Mouse (Mus musculus) forebrain, embryonic 13.5 days (tissue): ENCODE data around the gene Map7d2. TPM values are rescaled to one million over a fixed set of nuclear protein-coding genes. Genes with fewer than 3 reads are reported as not detected.
"Not testable (repeated sequence)": the region's sequence is repeated elsewhere in the genome, so short reads cannot be mapped to it uniquely, and the experiment has no call there.

Source experiments
- ATAC-seq: fragments of 200-750 bp; cut with Nextera tagmentation; 2 replicates; pipeline ENCODE4 v1.8.0; 2017
- H3K27ac ChIP-seq: fragments of 300-500 bp; sonication (generic); 2 replicates; pipeline ENCODE4 v1.5.1; 2015; ENCODE audit warnings: inconsistent platforms, mild to moderate bottlenecking, moderate library complexity
- H3K27me3 ChIP-seq: fragments of 300-500 bp; sonication (generic); 2 replicates; pipeline ENCODE4 v1.6.1; 2015; ENCODE audit warnings: mild to moderate bottlenecking, inconsistent platforms
- H3K36me3 ChIP-seq: fragments of 300-500 bp; sonication (generic); 2 replicates; pipeline ENCODE4 v1.6.1; 2015; ENCODE audit warnings: mild to moderate bottlenecking, inconsistent platforms; ENCODE audit not compliant: poor library complexity, severe bottlenecking
- H3K4me1 ChIP-seq: fragments of 300-500 bp; sonication (generic); 2 replicates; pipeline ENCODE4 v1.6.1; 2015; ENCODE audit warnings: inconsistent platforms
- H3K4me2 ChIP-seq: fragments of 300-500 bp; sonication (generic); 2 replicates; pipeline ENCODE4 v1.6.1; 2015; ENCODE audit warnings: inconsistent platforms, mild to moderate bottlenecking, moderate library complexity
- H3K4me3 ChIP-seq: fragments of 300-500 bp; sonication (generic); 2 replicates; pipeline ENCODE4 v1.5.1; 2015; ENCODE audit warnings: mild to moderate bottlenecking, inconsistent platforms
- H3K9ac ChIP-seq: fragments of 300-500 bp; sonication (generic); 2 replicates; pipeline ENCODE4 v1.6.1; 2015; ENCODE audit warnings: mild to moderate bottlenecking, inconsistent platforms
- H3K9me3 ChIP-seq: fragments of 300-500 bp; sonication (generic); replicated peaks from 2 replicates; pipeline ENCODE4 v1.6.1; 2016; ENCODE audit warnings: inconsistent platforms
- WGBS: fragments of 180-500 bp; shearing (Covaris S2); methylation state at CpG from one replicate; pipeline ENCODE4 v1.1.7; 2015; 5-methylcytosine and 5-hydroxymethylcytosine counted together
- polyA plus RNA-seq: library from polyadenylated mRNA; unstranded; fragments of >200 nt; fragmentation: Nextera tagmentation; extraction: Ambion mirVana; gene quantifications from 2 replicates; pipeline ENCODE4 v1.2.1, GENCODE M21; 2015

Map7d2 gene
- polyA plus RNA-seq, 1 experiment from 2014 or later = 12.2 TPM

GRCm38 (mm10) chrX:159447133-159447532 is 32.8 kb downstream of the Map7d2 start:
- H3K27me3 ChIP-seq = no peaks in the 10 kb centered on the region
- no peak overlapping the region for H3K4me3 ChIP-seq
- H3K9ac ChIP-seq = no peak overlapping the region
- no peaks in the 10 kb centered on the region for H3K9me3 ChIP-seq
- H3K4me2 ChIP-seq = no peak overlapping the region
- H3K36me3 ChIP-seq = no peaks in the 10 kb centered on the region
- no peak overlapping the region for H3K27ac ChIP-seq
- no peak for ATAC-seq
- H3K4me1 ChIP-seq = no peaks in the 10 kb centered on the region
- WGBS = 91% methylated on average over 1 of the region's 1 CpGs

DNA sequence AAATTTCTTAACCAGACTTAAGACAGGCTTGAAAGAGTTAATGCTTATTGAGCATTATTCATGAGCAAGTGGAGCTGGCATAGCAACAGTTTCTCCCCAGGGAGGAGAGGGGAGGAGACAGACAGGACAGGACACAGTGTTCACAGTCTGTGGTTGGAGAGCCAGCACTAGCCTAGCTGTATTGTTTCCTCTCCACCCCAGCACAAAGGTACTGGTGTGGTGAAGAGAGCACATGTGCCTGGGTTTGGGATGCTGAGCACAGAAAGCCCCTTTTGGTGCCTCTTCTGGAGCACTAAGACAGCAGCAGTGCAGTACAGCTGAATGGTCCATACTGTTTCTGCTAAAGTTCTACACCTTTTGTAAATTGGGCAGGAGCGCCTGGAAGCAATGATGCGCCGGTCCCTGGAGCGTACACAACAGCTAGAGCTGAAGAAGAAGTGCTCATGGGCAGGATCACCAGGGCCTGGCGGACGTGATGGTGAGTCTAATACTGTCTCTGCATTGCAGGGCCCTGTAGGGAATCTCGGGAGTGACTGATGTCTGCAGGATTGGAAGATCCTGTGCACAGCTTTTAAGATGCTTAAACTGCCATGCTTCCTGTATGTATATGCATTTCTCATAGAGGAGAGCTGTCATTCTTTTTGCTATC is 44.8 kb downstream of the Map7d2 start:
- WGBS = 41% methylated on average over 7 of the region's 7 CpGs
- H3K9ac ChIP-seq = 0 out of 2 replicates have a peak overlapping the region, but pooled peaks have one; percentile 37

DNA sequence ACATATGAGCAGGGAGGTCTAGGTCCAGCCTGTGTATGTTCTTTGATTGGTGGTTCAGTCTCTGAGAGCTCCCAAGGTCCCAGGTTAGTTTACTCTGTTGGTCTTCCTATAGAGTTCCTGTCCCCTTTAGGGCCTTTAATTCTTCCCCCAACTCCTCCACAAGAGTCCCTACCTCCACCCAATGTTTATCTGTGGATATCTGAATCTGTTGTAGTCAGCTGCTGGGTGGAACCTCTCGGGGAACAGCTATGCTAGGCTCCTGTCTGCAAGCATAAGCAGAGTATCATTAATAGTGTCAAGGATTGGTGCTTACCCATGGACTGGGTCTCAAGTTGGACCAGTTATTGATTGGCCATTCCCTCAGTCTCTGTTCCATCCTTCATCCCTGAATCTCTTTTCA is 60.4 kb downstream of the Map7d2 start:
- no peak for ATAC-seq

More for the DNA sequence above, 44.8 kb downstream of the Map7d2 start:
- H3K36me3 ChIP-seq = no peaks in the 10 kb centered on the region
- H3K4me3 ChIP-seq = peak overlapping the region; percentile 21
- no peaks in the 10 kb centered on the region for H3K9me3 ChIP-seq
- H3K4me1 ChIP-seq = no peaks in the 10 kb centered on the region
- H3K27me3 ChIP-seq = no peaks in the 10 kb centered on the region
- H3K4me2 ChIP-seq = peak overlapping the region; percentile 46
- peak; percentile 88 for ATAC-seq
- no peak overlapping the region; the same call in 1 of the 2 replicates for H3K27ac ChIP-seq

GRCm38 (mm10) chrX:159478243-159478940 is 64.0 kb downstream of the Map7d2 start:
- H3K36me3 ChIP-seq = not testable (repeated sequence)

More for the DNA sequence above, 60.4 kb downstream of the Map7d2 start:
- WGBS = 88% methylated on average over 1 of the region's 1 CpGs
- Histone ChIP-seq H3K4me3 (no peak overlapping the region), H3K27ac (no peak overlapping the region), H3K4me2 (no peak overlapping the region), H3K4me1 (no peaks in the 10 kb centered on the region), H3K9ac (no peak overlapping the region), H3K36me3 (no peaks in the 10 kb centered on the region), H3K27me3 (no peaks in the 10 kb centered on the region), H3K9me3 (no peaks in the 10 kb centered on the region)

GRCm38 (mm10) chrX:159484247-159484646 is 69.9 kb downstream of the Map7d2 start:
- ATAC-seq = no peak
- H3K27me3 ChIP-seq = no peaks in the 10 kb centered on the region
- no peak overlapping the region for H3K4me3 ChIP-seq
- H3K36me3 ChIP-seq = no peaks in the 10 kb centered on the region
- no peaks in the 10 kb centered on the region for H3K4me1 ChIP-seq
- WGBS = 77% methylated on average over 1 of the region's 1 CpGs
- no peaks in the 10 kb centered on the region for H3K9me3 ChIP-seq
- no peak overlapping the region for H3K27ac ChIP-seq
- H3K9ac ChIP-seq = no peak overlapping the region
- no peak overlapping the region for H3K4me2 ChIP-seq

More at GRCm38 (mm10) chrX:159478243-159478940, 64.0 kb downstream of the Map7d2 start:
- H3K9me3 ChIP-seq, H3K9ac ChIP-seq, ATAC-seq, H3K4me3 ChIP-seq, H3K27ac ChIP-seq, H3K4me2 ChIP-seq, H3K27me3 ChIP-seq, H3K4me1 ChIP-seq: not testable (repeated sequence)
- WGBS = 82% methylated on average over 4 of the region's 4 CpGs

DNA sequence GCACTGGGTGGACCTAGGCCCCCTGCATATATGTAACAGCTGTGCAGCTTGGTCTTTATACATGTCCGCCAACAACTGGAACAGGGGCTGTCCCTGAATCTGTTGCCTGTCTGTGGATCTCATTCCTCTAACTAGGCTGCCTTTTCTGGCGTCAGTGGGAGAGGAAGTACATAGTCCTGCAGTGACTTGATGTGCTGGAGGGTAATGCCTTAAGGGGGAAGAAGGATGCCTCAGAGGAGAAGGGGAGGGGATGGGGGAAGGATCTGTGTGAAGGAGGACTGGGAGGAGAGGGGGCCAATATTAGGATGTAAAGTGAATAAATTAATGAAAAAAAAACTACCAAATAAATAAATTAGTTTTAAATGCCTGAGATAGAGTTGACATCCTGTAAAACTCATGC is 88.8 kb downstream of the Map7d2 start:
- WGBS = 66% methylated on average over 2 of the region's 2 CpGs
- no peak overlapping the region for H3K9ac ChIP-seq
- no peaks in the 10 kb centered on the region for H3K9me3 ChIP-seq
- no peaks in the 10 kb centered on the region for H3K27me3 ChIP-seq
- no peaks in the 10 kb centered on the region for H3K36me3 ChIP-seq
- ATAC-seq = no peak
- no peak overlapping the region for H3K27ac ChIP-seq
- H3K4me2 ChIP-seq = no peak overlapping the region
- H3K4me1 ChIP-seq = no peaks in the 10 kb centered on the region
- no peak overlapping the region for H3K4me3 ChIP-seq

- H3K4me1 ChIP-seq = no peaks in the 10 kb centered on the region
- no peaks in the 10 kb centered on the region for H3K9me3 ChIP-seq
- no peak for ATAC-seq
- H3K36me3 ChIP-seq = no peaks in the 10 kb centered on the region
- H3K4me2 ChIP-seq = no peak overlapping the region
- H3K9ac ChIP-seq = no peak overlapping the region
- WGBS = 55% methylated on average over 19 of the region's 19 CpGs
- no peaks in the 10 kb centered on the region for H3K27me3 ChIP-seq
- no peak overlapping the region for H3K4me3 ChIP-seq
- no peak overlapping the region for H3K27ac ChIP-seq
These were observed 94.1 kb downstream of the Map7d2 start for GRCm38 (mm10) chrX:159508331-159509036.

DNA sequence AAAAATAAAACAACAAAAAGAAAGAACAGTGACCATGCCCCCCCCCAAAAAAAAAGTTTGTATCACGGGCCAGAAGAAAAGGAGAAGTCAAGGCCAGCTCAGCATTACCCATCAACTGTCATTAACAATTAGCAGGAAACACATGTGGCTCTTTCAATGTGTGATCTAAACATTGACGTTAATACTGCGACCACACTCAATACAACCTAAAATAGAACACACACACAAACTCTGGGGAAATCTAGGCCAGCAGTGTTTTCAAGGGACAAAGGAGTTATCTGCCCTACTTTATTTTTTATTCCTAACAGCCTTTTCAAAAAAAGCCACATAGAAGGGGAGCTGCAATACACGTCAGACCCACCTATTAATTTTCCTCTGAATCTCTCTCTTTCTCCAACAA is 94.7 kb downstream of the Map7d2 start:
- no peak overlapping the region for H3K9ac ChIP-seq
- H3K9me3 ChIP-seq = no peaks in the 10 kb centered on the region
- H3K27me3 ChIP-seq = no peaks in the 10 kb centered on the region
- H3K27ac ChIP-seq = no peak overlapping the region
- no peak for ATAC-seq
- no peaks in the 10 kb centered on the region for H3K36me3 ChIP-seq
- no peak overlapping the region for H3K4me3 ChIP-seq
- H3K4me1 ChIP-seq = no peaks in the 10 kb centered on the region
- 70% methylated on average over 4 of the region's 4 CpGs for WGBS
- H3K4me2 ChIP-seq = no peak overlapping the region

DNA sequence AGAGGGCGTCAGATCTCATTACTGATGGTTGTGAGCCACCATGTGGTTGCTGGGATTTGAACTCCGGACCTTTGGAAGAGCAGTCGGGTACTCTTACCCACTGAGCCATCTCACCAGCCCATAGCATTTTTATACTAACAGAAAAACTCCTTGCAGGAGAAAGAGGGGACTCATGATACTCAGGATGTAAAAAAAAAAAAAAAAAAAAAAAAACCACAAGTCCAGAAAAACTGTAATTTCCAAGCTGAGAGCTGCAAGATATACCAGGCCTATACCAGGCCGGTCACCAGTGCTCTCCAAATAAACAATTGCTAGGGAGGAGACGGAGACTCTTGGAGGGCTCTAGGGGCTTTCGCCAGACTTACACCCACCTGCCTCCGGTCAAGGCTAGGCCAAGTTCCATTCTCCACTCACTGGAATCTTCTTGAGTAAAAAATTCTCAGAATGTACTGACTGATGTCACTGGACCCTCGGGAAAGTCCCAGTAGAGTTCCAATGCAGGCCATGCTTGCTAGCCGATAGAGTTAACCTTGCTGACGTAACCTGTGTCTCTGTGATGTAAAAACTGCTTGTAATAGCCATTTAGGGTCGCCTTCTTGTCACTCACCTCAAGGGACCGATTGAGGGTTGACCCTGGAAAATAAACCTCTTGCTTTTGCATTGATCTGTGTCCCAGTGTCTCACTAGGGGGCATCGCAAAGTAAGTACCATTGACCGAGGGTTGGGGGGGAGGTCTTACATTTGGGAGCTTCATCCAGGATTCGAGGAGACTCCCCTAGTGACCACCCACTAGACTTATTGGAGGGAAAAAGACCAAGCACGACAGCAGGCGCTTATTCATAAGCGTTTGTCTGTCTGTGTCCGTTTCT is 95.7 kb downstream of the Map7d2 start:
- H3K4me2 ChIP-seq = no peak overlapping the region
- WGBS = 83% methylated on average over 19 of the region's 19 CpGs
- H3K27me3 ChIP-seq = no peaks in the 10 kb centered on the region
- no peak overlapping the region for H3K9ac ChIP-seq
- no peak overlapping the region for H3K27ac ChIP-seq
- no peak overlapping the region for H3K4me3 ChIP-seq
- ATAC-seq = no peak
- H3K36me3 ChIP-seq = no peaks in the 10 kb centered on the region
- H3K9me3 ChIP-seq = no peaks in the 10 kb centered on the region
- no peaks in the 10 kb centered on the region for H3K4me1 ChIP-seq

DNA sequence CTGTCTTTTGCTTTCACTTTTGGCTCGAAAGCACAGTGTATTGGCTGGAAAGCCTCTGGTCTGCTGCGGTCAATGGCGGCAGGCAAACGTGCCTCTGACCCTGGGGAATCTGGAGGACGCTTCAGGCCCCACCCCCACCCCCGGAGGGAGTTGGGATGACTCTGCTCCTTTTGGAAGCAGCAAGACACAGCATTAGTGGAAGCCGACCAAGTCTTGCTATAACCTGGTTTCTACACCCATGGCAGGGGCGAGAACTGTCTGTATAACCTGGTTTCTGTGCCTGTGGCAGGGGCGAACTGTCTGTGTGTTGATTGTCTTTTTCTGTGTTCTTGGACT is 96.3 kb downstream of the Map7d2 start:
- 74% methylated on average over 9 of the region's 9 CpGs for WGBS
- no peak overlapping the region for H3K27ac ChIP-seq
- H3K4me2 ChIP-seq = no peak overlapping the region

GRCm38 (mm10) chrX:159515599-159515998 is 101.2 kb downstream of the Map7d2 start:
- Histone ChIP-seq H3K27ac (no peak overlapping the region), H3K9ac (no peak overlapping the region), H3K4me3 (no peak overlapping the region), H3K4me1 (no peaks in the 10 kb centered on the region), H3K36me3 (no peaks in the 10 kb centered on the region), H3K9me3 (no peaks in the 10 kb centered on the region), H3K27me3 (no peaks in the 10 kb centered on the region), H3K4me2 (no peak overlapping the region)
- 91% methylated on average over 6 of the region's 6 CpGs for WGBS
- ATAC-seq = no peak

More for the DNA sequence above, 96.3 kb downstream of the Map7d2 start:
- no peak for ATAC-seq
- H3K9me3 ChIP-seq = no peaks in the 10 kb centered on the region
- H3K4me1 ChIP-seq = no peaks in the 10 kb centered on the region
- H3K36me3 ChIP-seq = no peaks in the 10 kb centered on the region
- H3K27me3 ChIP-seq = no peaks in the 10 kb centered on the region
- no peak overlapping the region for H3K9ac ChIP-seq
- H3K4me3 ChIP-seq = no peak overlapping the region
